Mouse (Mus musculus) urinary bladder, adult 2 months (tissue): ENCODE results near the gene Kdr. TPM values are rescaled to one million over a fixed set of nuclear protein-coding genes. Genes with fewer than 3 reads are reported as not detected.

ENCODE experiments used
- DNase-seq: peaks from one replicate; pipeline ENCODE4 v3.0.0; 2022; ENCODE audit warnings: low spot score
- polyA plus RNA-seq: library from polyadenylated mRNA; depleted of rRNA; stranded (reverse); fragments of >200 nt; gene quantifications from 2 replicates; pipeline ENCODE4 v1.2.3, GENCODE M21; 2012; rRNA removed

The Kdr gene
- polyA plus RNA-seq, 1 experiment = 11.8 TPM

- DNase-seq = no peak
These were observed 60.1 kb downstream of the Kdr start for GRCm38 (mm10) chr5:75918139-75918538.

DNA sequence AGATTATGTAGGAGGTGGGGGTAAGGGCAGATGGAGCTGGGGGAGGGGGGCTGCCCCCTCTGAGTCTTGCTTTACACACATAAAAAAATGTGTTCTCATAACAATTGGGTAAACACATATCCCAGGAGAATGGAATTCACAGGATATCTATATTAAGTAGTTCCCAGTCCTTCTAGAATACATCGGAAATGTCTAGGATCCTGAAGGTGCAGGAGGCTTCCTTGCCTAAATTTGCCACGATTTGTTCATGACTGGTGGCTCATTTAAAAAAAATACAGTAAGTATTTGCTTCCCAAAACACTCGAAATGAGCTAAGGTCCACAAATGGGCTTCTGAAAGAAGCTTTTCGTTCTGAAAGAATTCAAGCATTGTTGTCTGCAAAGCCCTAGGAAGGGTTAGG is 61.0 kb downstream of the Kdr start:
- DNase-seq = no peak

DNA sequence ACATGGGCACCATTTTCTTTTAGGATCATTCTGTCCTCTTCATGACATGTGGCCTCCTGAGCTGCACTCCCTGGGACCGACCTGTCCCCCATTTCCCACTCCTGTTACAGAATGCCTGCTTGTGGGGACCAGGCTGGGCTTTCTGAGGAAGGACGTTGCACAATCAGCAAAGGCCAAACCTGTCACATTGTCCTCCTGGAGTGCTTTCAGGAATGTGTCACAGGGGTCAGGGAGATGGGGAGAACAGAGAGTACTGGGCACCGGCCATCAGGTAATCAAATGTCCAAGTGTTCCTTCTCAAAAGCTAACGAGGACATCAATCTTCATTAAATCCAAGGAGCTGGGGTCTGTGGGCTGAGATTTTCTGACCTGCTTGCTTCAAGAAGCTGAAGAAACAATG is 72.2 kb downstream of the Kdr start:
- no peak for DNase-seq

DNA sequence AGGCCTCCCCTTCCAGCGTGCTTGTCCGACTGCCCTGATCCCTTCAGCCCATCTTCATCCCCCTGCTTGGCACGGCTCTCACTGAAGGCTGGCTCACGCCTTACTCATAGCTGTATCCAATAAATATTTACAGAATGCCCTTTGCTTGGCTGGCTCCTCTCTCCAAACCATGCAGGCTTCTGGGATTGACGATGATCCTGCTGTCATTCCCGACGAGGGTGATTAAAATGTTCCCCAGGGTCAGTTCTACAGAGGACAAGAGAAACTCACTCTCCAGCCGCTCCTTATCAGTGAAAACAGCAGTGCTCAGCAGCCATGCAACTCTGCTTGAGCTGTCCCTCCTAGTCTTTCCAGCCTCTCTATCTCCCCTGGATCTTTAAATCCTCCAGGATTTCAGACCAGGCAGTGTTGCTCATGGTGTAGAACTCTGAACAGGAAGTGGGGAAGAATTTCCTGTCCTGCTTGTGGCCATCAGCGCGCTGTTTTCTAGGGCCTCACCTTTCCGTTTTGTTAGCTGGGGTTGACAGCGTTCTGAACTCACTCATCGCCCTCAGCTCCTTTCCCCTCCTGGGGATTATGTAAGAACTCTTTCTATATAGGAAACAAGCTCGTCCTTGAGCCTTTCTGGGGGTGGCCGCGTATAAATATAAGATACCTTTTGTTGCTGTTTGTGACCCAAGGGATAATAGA is 77.9 kb downstream of the Kdr start:
- DNase-seq = no peak

- no peak for DNase-seq
These were observed 82.9 kb downstream of the Kdr start for GRCm38 (mm10) chr5:75895351-75895750.

DNA sequence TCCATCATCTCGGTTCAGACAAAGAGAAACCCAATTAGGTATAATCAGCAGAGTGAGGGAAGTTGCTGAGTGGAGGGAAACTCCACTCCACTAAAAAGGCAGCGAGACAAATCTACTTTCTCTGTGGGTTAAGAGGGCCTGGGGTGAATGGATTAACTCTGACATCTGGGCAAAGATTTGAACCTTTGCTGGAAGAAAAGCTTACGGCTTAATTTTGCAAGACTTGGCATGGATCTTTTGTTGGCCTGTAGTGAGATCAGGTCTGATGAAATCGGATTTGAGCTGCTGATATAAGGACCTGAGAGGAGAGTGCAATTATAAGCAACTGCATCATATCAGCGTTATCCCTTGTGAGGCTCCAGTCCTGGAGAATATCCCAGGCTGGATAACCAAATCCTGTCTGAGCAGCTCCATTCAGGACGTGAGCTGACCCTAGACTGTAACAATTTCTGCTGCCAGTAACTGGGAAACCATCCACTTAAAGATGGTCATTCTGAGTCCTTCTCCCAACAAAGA is 85.2 kb downstream of the Kdr start:
- no peak for DNase-seq

Other genes with a start within 250 kb of the Kdr start
- gene Srd5a3, start 161.8 kb upstream of the Kdr start, polyA plus RNA-seq = 29.6 and 31.3 TPM in 2 replicates
- 57.9 and 69.8 TPM in 2 replicates for gene Tmem165, start 205.4 kb upstream of the Kdr start, polyA plus RNA-seq